Mouse (Mus musculus) intestine, embryonic 14.5 days (tissue): Measurements from ENCODE around the gene Smg5. TPM values are rescaled to one million over a fixed set of nuclear protein-coding genes. Genes with fewer than 3 reads are reported as not detected.
A peak's percentile ranks its signal among the peaks of the same experiment; 100 is the strongest.

Experiments
- ATAC-seq: fragments of 200-750 bp; cut with Nextera tagmentation; replicated peaks from 2 replicates; pipeline ENCODE4 v1.8.0; 2017; ENCODE audit warnings: low read depth, moderate number of reproducible peaks, moderate TSS enrichment, moderate library complexity; ENCODE audit not compliant: low FRiP score, low TSS enrichment
- DNase-seq: peaks from one replicate; pipeline ENCODE4 v3.0.0-alpha.2; 2018; ENCODE audit warnings: low spot score
- H3K27ac ChIP-seq: fragments of 300-500 bp; sonication (generic); 2 replicates; pipeline ENCODE4 v1.5.1; 2014; ENCODE audit warnings: low read depth, mild to moderate bottlenecking, control low read depth
- H3K27me3 ChIP-seq: fragments of 300-500 bp; sonication (generic); replicated peaks from 2 replicates; pipeline ENCODE4 v1.6.1; 2014; ENCODE audit warnings: low read length, control low read depth; ENCODE audit not compliant: control insufficient read depth, insufficient read depth
- H3K36me3 ChIP-seq: fragments of 300-500 bp; sonication (generic); 2 replicates; pipeline ENCODE4 v1.6.1; 2014; ENCODE audit warnings: low read length, control low read depth; ENCODE audit not compliant: control insufficient read depth, insufficient read depth
- H3K4me1 ChIP-seq: fragments of 300-500 bp; sonication (generic); replicated peaks from 2 replicates; pipeline ENCODE4 v1.6.1; 2014; ENCODE audit warnings: low read length, control low read depth, mixed read lengths; ENCODE audit not compliant: control insufficient read depth, insufficient read depth
- H3K4me2 ChIP-seq: fragments of 300-500 bp; sonication (generic); 2 replicates; pipeline ENCODE4 v1.6.1; 2014; ENCODE audit warnings: low read length
- H3K4me3 ChIP-seq: fragments of 300-500 bp; sonication (generic); 2 replicates; pipeline ENCODE4 v1.5.1; 2014; ENCODE audit warnings: low read depth, low read length, control low read depth, mixed read lengths
- H3K9ac ChIP-seq: fragments of 300-500 bp; sonication (generic); 2 replicates; pipeline ENCODE4 v1.6.1; 2014; ENCODE audit warnings: mild to moderate bottlenecking, low read length
- H3K9me3 ChIP-seq: fragments of 300-500 bp; sonication (generic); 2 replicates; pipeline ENCODE4 v1.6.1; 2016; ENCODE audit warnings: low read length, control low read depth; ENCODE audit not compliant: control insufficient read depth
- WGBS: fragments of 180-500 bp; shearing (Covaris S2); extraction: QIAGEN DNeasy Blood & Tissue Kit; methylation state at CpG from one replicate; pipeline ENCODE4 v1.1.7; 2014; 5-methylcytosine and 5-hydroxymethylcytosine counted together
- polyA plus RNA-seq: library from polyadenylated mRNA; unstranded; fragments of >200 nt; fragmentation: Nextera tagmentation; extraction: Ambion mirVana; gene quantifications from 2 replicates; pipeline ENCODE4 v1.2.1, GENCODE M21; 2014

Smg5 gene
- polyA plus RNA-seq, 1 experiment from 2014 or later, result 39.4 TPM

GRCm38 (mm10) chr3:88337367-88338020 lies 1.4 kb downstream of the Smg5 start:
- Histone ChIP-seq H3K4me2 (peak overlapping the region; percentile 55), H3K27me3 (no peaks in the 10 kb centered on the region), H3K4me1 (peaks cover 12% of the 10 kb centered on the region), H3K36me3 (peaks cover 12% of the 10 kb centered on the region), H3K4me3 (0 out of 2 replicates have a peak overlapping the region, but pooled peaks have one; percentile 11), H3K9ac (no peak overlapping the region), H3K9me3 (no peaks in the 10 kb centered on the region), H3K27ac (0 out of 2 replicates have a peak overlapping the region, but pooled peaks have one; percentile 3)
- no peak for ATAC-seq
- peak; percentile 61 for DNase-seq
- 50% methylated on average over 11 of the region's 11 CpGs for WGBS

DNA sequence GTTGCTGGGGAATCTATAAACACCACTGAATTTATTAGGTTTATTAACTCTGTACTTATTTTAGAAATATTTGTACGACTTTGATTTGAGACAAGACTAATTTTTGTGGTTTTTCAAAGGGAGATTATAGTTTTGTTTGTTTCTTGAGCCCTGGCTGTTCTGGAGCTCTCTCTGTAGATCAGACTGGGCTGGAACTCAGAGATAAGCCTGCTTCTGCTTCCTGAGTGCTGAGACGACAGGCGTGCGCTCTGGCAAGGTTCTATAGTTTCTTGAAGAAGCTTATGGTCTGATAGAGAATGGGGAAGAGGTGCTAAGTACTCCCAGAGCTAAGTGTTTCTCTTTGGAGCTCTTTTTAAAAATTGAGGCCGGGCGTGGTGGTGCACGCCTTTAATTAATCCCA lies 2.3 kb downstream of the Smg5 start:
- ATAC-seq (no peak), DNase-seq (no peak)
- Histone ChIP-seq H3K4me1 (peaks cover 12% of the 10 kb centered on the region), H3K9ac (no peak overlapping the region), H3K27me3 (no peaks in the 10 kb centered on the region), H3K36me3 (peaks cover 20% of the 10 kb centered on the region), H3K4me2 (no peak overlapping the region; the same call in 1 of the 2 replicates), H3K9me3 (no peaks in the 10 kb centered on the region), H3K27ac (no peak overlapping the region), H3K4me3 (no peak overlapping the region)
- 88% methylated on average over 7 of the region's 7 CpGs for WGBS

- Histone ChIP-seq H3K27me3 (no peaks in the 10 kb centered on the region), H3K27ac (no peak overlapping the region), H3K36me3 (peaks cover 27% of the 10 kb centered on the region), H3K4me1 (peaks cover 12% of the 10 kb centered on the region), H3K9ac (no peak overlapping the region), H3K4me3 (no peak overlapping the region), H3K4me2 (no peak overlapping the region), H3K9me3 (no peaks in the 10 kb centered on the region)
- DNase-seq (no peak), ATAC-seq (no peak)
- 76% methylated on average over 3 of the region's 3 CpGs for WGBS
Observed at GRCm38 (mm10) chr3:88339006-88339405, 2.9 kb downstream of the Smg5 start.

GRCm38 (mm10) chr3:88350732-88351131 lies 14.7 kb downstream of the Smg5 start:
- H3K36me3 ChIP-seq, result peaks cover 99% of the 10 kb centered on the region
- H3K27ac ChIP-seq, result no peak overlapping the region
- H3K9ac ChIP-seq, result no peak overlapping the region
- DNase-seq, result no peak
- no peak for ATAC-seq
- no peaks in the 10 kb centered on the region for H3K9me3 ChIP-seq
- no peaks in the 10 kb centered on the region for H3K4me1 ChIP-seq
- H3K27me3 ChIP-seq, result no peaks in the 10 kb centered on the region
- H3K4me3 ChIP-seq, result no peak overlapping the region
- 89% methylated on average over 13 of the region's 13 CpGs for WGBS
- H3K4me2 ChIP-seq, result no peak overlapping the region

GRCm38 (mm10) chr3:88352907-88353306 lies 16.8 kb downstream of the Smg5 start:
- Histone ChIP-seq H3K36me3 (peaks cover 100% of the 10 kb centered on the region), H3K4me3 (no peak overlapping the region), H3K27me3 (no peaks in the 10 kb centered on the region), H3K9ac (no peak overlapping the region), H3K4me1 (no peaks in the 10 kb centered on the region), H3K4me2 (no peak overlapping the region), H3K27ac (no peak overlapping the region), H3K9me3 (no peaks in the 10 kb centered on the region)
- DNase-seq (no peak), ATAC-seq (no peak)
- WGBS, result 94% methylated on average over 9 of the region's 9 CpGs

GRCm38 (mm10) chr3:88354396-88355165 lies 18.5 kb downstream of the Smg5 start:
- Histone ChIP-seq H3K27ac (no peak overlapping the region), H3K36me3 (peaks cover 100% of the 10 kb centered on the region), H3K4me3 (no peak overlapping the region), H3K27me3 (no peaks in the 10 kb centered on the region), H3K4me1 (no peaks in the 10 kb centered on the region), H3K4me2 (no peak overlapping the region), H3K9me3 (no peaks in the 10 kb centered on the region), H3K9ac (no peak overlapping the region)
- ATAC-seq (no peak), DNase-seq (no peak)
- 94% methylated on average over 8 of the region's 8 CpGs for WGBS

GRCm38 (mm10) chr3:88359584-88359983 lies 23.5 kb downstream of the Smg5 start:
- no peaks in the 10 kb centered on the region; the same call in 1 of the 2 replicates for H3K27me3 ChIP-seq
- DNase-seq, result no peak
- H3K27ac ChIP-seq, result no peak overlapping the region
- ATAC-seq, result no peak
- 75% methylated on average over 5 of the region's 5 CpGs for WGBS
- H3K4me1 ChIP-seq, result 0 out of 2 replicates have a peak, but pooled peaks cover under 1% of the 10 kb centered on the region
- H3K4me3 ChIP-seq, result no peak overlapping the region
- no peaks in the 10 kb centered on the region for H3K9me3 ChIP-seq
- peaks cover 82% of the 10 kb centered on the region for H3K36me3 ChIP-seq
- no peak overlapping the region for H3K4me2 ChIP-seq
- no peak overlapping the region for H3K9ac ChIP-seq

DNA sequence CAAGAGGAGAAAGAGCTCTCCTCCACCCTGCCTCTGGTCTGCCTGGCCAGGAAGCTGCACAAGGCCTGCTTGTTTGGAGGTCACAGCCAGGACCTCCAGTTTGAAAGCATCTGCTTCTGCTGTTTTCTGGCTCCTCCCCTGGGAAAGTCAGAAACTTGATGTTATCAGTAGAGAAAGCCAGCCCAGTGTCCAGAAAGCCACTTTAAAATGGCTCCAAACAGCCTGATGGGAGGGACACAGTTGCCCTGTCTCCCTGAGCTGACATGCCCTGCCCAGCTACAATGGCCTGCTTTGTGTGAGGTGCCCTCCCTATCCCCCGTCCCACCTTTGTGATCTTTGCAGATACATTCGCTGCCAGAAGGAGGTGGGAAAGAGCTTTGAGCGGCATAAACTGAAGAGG lies 23.9 kb downstream of the Smg5 start:
- Histone ChIP-seq H3K9me3 (no peaks in the 10 kb centered on the region), H3K4me2 (no peak overlapping the region), H3K27ac (no peak overlapping the region), H3K4me3 (no peak overlapping the region), H3K27me3 (peaks cover 2% of the 10 kb centered on the region), H3K4me1 (0 out of 2 replicates have a peak, but pooled peaks cover 4% of the 10 kb centered on the region), H3K36me3 (peaks cover 78% of the 10 kb centered on the region), H3K9ac (no peak overlapping the region)
- no peak for DNase-seq
- 67% methylated on average over 3 of the region's 3 CpGs for WGBS
- ATAC-seq, result no peak
